Mouse (Mus musculus): ENCODE measurements around the gene Tex26. TPM values are rescaled to one million over a fixed set of nuclear protein-coding genes. Genes with fewer than 3 reads are reported as not detected.

Gene Tex26
- under 1 TPM in 1 of 2 experiments, not detected in 1; 0.39 TPM for total RNA-seq (2021)
- long read RNA-seq, experiment 1 = 0 reads
- long read RNA-seq, experiment 2 = 0 reads

GRCm38 (mm10) chr5:149439531-149440179 is at the start of gene Tex26:
TSS of gene Tex26 (plus strand) at chr5:149439660.
- intact Hi-C loops (cut with DNase I; ENCODE audit: low total_unique reads) = no loop called here
- DNase-seq = peak; percentile 65

DNA sequence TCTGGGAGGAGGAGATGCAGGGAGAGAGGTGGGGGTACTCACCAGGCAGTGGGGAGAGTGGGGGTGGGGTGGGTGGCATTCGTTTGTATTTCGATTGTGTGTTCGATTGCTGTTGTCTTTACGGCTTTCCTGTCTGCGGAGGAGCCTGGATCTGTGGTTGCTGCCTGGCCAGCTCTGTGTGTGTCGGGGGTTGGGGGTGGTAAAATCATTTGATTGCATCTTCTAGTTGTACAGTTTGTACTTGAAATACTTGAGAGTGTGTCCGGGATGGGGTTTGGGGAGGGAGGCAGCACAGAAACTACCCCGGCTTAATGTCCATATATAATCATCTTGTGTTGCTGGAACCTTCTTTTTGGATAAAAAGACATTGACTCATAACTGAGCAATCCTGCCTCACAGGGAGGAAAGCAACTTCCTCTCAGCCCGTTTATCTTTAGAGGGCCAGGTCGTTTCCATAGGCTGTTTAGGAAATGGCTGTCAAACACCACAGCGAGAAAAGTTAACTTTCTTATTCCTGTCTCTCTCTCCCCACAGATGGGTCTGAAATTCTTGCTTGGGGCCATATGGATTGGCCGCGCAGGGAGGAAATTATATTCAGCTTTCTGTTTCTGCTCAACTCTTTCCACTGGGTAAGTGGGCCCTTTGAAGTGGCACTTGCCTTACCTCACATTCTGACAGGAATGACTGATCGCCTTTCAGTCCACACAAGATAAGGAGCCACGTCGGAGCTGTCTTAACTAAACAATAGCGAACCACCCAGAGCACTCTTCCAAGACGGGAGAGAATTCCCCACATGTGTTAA is 47.7 kb upstream of the Tex26 start:
- DNase-seq = no peak
- intact Hi-C loops (cut with DNase I; ENCODE audit: low total_unique reads) = no loop called here

DNA sequence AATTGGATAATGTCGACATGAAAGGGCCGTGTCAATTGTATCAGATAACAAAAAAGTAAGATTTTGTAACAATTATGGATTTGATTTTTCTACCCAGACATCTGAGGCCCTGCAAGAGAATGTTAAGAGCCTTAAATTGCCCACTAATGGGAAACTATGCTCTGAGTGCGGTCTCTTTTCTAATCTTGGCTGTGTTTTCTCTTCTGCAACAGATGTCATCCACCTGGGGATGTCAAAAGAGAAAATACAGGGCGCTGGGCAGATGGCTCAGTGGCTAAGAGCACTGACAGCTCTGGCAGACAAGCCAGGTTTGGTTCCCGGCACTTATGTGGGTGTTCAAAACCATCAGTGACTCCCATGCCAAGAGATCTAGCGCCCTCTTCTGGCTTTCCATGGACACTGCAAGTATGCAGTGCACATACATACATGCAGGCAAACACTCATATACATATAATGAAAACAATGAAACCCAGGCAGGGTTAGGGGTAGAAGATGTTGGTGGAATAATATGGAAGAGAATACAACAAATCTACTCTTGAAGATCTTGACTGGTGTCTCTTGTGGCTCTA is 47.0 kb upstream of the Tex26 start:
- intact Hi-C loops (cut with DNase I; ENCODE audit: low total_unique reads) = no loop called here
- no peak for DNase-seq

DNA sequence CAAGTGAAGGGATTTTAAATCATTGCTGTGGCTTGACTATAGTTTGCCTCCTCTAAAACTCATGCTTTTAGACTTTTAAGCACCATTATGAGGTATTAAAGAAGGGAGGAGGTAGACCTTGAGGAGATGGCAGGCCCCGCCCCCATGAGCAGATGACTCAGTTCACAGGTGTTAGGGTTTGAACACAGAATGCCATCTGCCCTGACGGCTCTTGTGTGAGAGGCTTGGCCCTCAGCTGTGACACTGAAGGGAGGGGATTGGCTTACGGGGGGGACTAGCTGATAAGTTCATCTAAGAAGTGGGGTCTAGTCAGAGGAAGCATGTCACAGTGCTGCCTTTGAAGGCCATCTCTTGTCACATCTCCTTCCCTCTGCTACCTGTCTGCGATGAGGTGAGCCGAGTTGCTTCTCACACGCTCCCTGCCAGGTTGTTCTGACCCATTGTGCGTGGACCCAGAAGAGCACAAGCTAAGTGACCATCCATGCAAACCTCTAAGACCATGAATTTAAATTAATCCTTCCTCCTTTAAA is 37.9 kb upstream of the Tex26 start:
- intact Hi-C loops (cut with DNase I; ENCODE audit: low total_unique reads) = no loop called here
- no peak for DNase-seq

GRCm38 (mm10) chr5:149402029-149402428 is 37.4 kb upstream of the Tex26 start:
- no peak for DNase-seq
- intact Hi-C loops (cut with DNase I; ENCODE audit: low total_unique reads) = no loop called here

DNA sequence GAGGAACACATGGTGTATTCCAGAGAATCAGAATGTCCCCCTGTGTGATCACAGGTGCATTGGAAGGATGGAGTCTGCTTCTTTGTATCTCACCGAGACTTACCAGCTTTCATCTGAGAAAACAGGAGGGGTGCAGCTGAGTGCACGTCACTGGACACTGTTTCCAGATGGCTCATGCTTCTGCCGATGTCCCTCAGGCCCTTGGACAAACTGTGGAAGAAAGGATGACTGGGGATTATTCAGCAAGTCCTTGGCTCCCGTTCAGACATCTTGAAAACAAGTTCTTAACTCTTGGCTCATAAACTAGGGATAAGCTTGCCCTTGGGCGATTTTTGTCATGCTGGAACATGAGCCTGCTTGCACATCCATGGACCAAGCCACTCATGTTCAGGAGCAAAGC is 36.1 kb upstream of the Tex26 start:
- intact Hi-C loops (cut with DNase I; ENCODE audit: low total_unique reads) = no loop called here
- DNase-seq = peak; percentile 66

GRCm38 (mm10) chr5:149404710-149405109 is 34.8 kb upstream of the Tex26 start:
- DNase-seq = no peak
- intact Hi-C loops (cut with DNase I; ENCODE audit: low total_unique reads) = no loop called here

- DNase-seq = no peak
- intact Hi-C loops (cut with DNase I; ENCODE audit: low total_unique reads) = no loop called here
Observed at GRCm38 (mm10) chr5:149406791-149407276, 32.6 kb upstream of the Tex26 start.

- DNase-seq = no peak
- intact Hi-C loops (cut with DNase I; ENCODE audit: low total_unique reads) = no loop called here
Observed at GRCm38 (mm10) chr5:149409502-149409901, 30.0 kb upstream of the Tex26 start.

DNA sequence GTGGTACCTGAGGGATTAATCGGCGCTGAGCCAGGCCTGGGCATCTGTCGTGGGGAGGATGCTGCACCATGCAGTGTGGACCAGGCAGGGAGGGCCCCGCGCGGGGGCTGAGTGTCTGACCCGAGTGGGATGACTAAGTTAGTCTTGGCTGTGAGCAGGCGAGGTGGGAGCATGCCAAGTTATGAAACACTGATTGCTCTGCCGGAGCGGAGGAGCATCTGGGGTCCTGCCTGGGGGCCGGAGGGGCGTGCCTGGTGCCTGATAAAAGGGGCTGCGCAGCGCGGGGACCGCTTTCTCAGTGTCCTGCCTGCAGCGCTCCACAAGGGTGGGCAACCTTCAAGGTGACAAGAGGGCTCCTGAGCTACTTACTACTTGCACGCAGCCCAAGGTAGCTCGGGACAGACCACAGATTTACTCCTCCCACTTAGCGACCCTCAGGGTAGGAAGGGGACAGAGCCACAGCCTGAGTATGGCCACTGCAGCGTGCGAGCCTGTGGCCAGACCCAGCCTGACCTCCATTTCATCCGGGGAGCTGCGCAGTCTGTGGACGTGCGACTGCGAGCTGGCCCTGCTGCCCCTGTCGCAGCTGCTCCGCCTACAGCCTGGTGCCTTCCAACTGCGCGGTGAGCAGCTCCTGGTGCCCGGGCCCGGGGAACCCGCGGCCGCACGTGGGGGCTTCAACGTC is 27.8 kb upstream of the Tex26 start, which contains the start of gene Medag:
Gene Medag (plus strand): TSS at position 241 of the 685 bp plus-strand sequence.
- peak; percentile 88 for DNase-seq
- intact Hi-C loops (cut with DNase I; ENCODE audit: low total_unique reads) = no loop called here

GRCm38 (mm10) chr5:149412194-149412575 is 27.3 kb upstream of the Tex26 start:
- intact Hi-C loops (cut with DNase I; ENCODE audit: low total_unique reads) = no loop called here
- DNase-seq = no peak

DNA sequence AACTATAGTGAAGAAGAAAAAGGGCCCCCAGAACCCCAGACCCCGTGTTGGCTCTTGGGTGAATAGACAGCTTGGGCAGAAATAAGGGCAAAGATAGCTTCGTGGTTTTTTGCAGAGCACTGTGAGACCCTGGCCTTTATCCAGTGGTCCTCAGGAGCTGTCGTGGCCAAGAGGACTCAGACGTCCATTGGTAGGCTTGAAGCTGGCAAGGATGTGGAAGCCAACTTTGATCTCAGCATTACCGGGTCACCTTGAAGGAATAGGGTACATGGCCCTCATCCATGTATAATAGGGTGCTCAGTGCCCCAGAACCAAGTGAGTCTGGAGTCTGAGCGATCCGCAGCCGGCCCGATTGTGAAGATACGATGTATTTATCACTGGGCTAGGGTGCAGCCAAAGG is 26.8 kb upstream of the Tex26 start:
- intact Hi-C loops (cut with DNase I; ENCODE audit: low total_unique reads) = no loop called here

GRCm38 (mm10) chr5:149414369-149415167 is 24.9 kb upstream of the Tex26 start:
- no peak for DNase-seq
- intact Hi-C loops (cut with DNase I; ENCODE audit: low total_unique reads) = no loop called here

More for the DNA sequence above, 26.8 kb upstream of the Tex26 start:
- DNase-seq = no peak

DNA sequence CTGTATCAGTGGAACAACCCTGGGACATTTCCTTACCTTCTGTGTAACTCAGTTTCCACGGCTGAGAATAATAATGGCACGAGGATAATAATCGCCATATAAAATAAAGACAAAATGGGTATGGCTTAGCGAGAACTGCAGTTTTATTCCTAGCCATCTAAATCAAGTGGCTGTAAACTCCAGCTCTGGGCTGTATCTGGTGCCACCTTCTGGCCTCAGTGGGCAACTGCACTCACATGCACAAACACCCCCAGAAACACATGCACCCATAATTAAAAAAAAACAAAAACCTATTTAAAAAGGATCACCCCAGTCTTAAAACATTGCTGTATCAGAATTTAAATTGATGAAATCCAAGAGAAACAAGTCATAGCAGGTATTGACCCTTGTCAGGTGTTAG is 22.1 kb upstream of the Tex26 start:
- intact Hi-C loops (cut with DNase I; ENCODE audit: low total_unique reads) = no loop called here
- DNase-seq = no peak

DNA sequence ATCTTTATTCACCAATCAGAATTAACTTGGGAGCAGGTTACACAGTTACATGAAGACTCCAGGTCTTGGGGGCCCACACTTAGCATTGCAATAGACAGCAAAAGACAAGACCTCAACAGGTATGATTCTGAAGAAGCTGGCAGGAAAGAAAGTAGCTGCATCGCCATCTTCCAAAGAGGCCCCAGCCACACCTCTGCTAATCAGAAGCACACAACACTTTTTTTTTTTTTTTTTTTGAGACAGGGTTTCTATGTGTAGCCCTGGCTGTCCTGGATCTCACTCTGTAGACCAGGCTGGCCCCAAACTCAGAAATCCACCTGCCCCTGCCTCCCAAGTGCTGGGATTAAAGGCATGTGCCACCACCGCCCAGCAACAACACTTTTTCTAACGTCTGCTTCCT is 12.9 kb upstream of the Tex26 start:
- intact Hi-C loops (cut with DNase I; ENCODE audit: low total_unique reads) = no loop called here
- no peak for DNase-seq

- DNase-seq = no peak
- intact Hi-C loops (cut with DNase I; ENCODE audit: low total_unique reads) = no loop called here
Observed at GRCm38 (mm10) chr5:149427277-149428060, 12.0 kb upstream of the Tex26 start.

- DNase-seq = no peak
- intact Hi-C loops (cut with DNase I; ENCODE audit: low total_unique reads) = no loop called here
Observed at GRCm38 (mm10) chr5:149428347-149428746, 11.1 kb upstream of the Tex26 start.

DNA sequence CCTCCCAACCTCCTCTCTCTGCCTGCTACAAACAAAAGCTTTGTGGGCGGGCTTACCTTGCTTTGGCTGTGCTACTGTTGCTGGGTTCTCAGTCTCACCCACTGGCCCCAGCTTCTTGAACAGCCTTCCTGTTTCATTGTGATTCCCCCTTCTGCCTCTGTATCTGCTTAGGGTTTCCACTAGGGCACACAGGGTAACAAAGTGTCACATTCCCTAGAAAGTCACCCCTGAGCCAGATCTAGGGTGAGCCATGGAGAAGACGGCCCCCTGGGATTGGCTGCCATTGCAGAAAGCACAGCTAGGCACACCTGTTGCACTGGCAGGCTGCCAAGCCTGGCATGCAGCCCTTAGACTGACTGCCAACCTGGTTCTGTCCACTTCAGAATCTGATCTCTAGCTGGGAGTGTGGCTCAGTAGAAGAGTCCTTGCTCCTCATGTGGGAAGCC is 10.6 kb upstream of the Tex26 start:
- DNase-seq = peak; percentile 80
- intact Hi-C loops (cut with DNase I; ENCODE audit: low total_unique reads) = no loop called here

All from gastrocnemius, postnatal 14 days (tissue).